Mouse (Mus musculus) G1E (cell line): ENCODE results near the gene Sesn2.

Experiments
- CTCF ChIP-seq: IDR thresholded peaks from 2 replicates; pipeline ENCODE4 v1.5.1; 2012; ENCODE audit warnings: low read depth, low read length, inconsistent platforms, mixed read lengths
- GATA1 ChIP-seq: IDR thresholded peaks from 2 replicates; pipeline ENCODE4 v1.6.1; 2012; ENCODE audit warnings: borderline replicate concordance, low read length, inconsistent platforms, mixed read lengths
- GATA2 ChIP-seq: IDR thresholded peaks from 2 replicates; pipeline ENCODE4 v1.6.1; 2012; ENCODE audit warnings: low read depth, low read length, inconsistent platforms, borderline replicate concordance
- POLR2AphosphoS5 ChIP-seq: IDR thresholded peaks from 2 replicates; pipeline ENCODE4 v1.6.1; 2012; ENCODE audit warnings: low read depth, low read length, inconsistent platforms; ENCODE audit not compliant: insufficient replicate concordance
- TAL1 ChIP-seq: conservative IDR thresholded peaks from 2 replicates; pipeline ENCODE4 v1.6.1; 2012; ENCODE audit warnings: low read depth, low read length, inconsistent platforms, mixed read lengths

DNA sequence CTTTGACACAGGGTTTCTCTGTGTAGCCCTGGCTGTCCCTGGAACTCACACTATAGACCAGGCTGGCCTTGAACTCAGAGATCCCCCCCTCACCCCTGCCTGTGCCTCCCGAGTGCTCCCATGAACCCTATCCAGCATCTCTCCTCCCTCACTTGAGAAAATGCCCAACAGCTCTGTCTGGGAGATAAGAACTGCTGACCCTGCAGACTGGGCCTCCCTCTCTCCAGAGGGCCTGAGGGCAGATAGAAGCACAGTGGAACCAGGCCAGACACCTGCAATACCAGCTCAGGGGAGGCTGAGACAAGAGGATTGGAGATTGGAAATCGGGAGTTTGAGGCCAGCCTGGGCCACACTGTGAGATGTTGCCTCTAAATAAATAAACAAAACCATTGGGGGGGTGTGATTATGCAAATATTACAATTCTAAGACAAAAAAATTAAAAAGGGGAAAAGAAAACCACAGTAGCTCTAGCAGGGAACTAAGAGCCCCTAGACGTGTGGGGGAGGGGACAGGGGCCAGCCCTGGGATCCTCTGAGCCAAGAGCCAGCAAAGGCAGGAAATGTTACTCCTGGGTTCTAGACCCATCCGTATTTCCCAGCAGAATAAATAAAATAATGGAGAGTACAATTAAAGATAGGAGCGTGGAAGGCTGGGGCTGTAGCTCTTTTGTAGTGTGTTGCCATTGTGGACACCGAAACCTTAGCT, 5.1 kb downstream of the Sesn2 start:
- TF ChIP-seq GATA1 = no peak
- TF ChIP-seq CTCF = no peak
- no peak for TF ChIP-seq POLR2AphosphoS5
- no peak for TF ChIP-seq TAL1
- TF ChIP-seq GATA2 = no peak
